Mouse (Mus musculus): ENCODE results near the gene Ksr1.

GRCm38 (mm10) chr11:79093986-79094695 is 52.1 kb downstream of the Ksr1 start:
- TF ChIP-seq CTCF (IDR thresholded peaks at IDR 0.05; ENCODE audit: control insufficient read depth, insufficient read depth, insufficient read length) (no peak), CEBPB (IDR thresholded peaks at IDR 0.05; ENCODE audit: low read depth) (no peak), USF1 (IDR thresholded peaks at IDR 0.05; ENCODE audit: low read depth) (no peak), MYOG (IDR thresholded peaks at IDR 0.05; ENCODE audit: control insufficient read depth, extremely low read depth, insufficient read length) (no peak), MAX (IDR thresholded peaks at IDR 0.05) (no peak)
